14 mouse cellular contexts compared by ENCODE assay signal in the genomic region with DNA sequence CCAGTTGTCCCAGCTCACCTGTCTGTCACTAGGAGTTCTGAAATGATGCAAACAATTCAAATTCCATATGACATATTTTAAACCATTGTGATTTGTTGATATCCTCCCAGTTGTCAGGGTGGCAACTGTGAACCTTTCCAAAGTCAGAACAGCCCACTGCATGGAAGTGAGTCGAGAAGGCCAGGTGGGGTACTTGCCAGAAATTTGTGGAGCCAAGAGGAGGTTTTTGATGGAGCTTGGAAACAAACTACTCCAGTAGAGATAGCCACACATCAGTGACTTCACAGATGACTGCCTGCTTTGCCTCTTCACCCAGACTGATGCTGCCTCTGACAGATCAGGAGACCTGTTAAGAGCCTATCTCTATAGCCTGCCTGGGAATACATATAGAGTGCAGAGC.
"Had no signal": no experiment of that assay in that cellular context is flagged by ENCODE, and none has a peak within 500 bp of the region (broad histone marks: within the 10 kb centered on the region; RNA-seq: fewer than 3 reads in every experiment).

No protein-coding gene starts in this region.

- H3K4me3 ChIP-seq: intestine, embryonic 15.5 days; limb, embryonic 10.5 days; liver, embryonic 15.5 days; stomach, embryonic 15.5 days had no signal

- H3K27ac ChIP-seq: intestine, embryonic 15.5 days; limb, embryonic 10.5 days; liver, embryonic 15.5 days; stomach, embryonic 15.5 days had no signal

- H3K4me2 ChIP-seq: intestine, embryonic 15.5 days; liver, embryonic 11.5 days; liver, embryonic 15.5 days; stomach, embryonic 15.5 days had no signal

- H3K9ac ChIP-seq: intestine, embryonic 15.5 days; liver, embryonic 15.5 days; stomach, embryonic 15.5 days had no signal

- H3K4me1 ChIP-seq: intestine, embryonic 15.5 days; liver, embryonic 15.5 days; stomach, embryonic 15.5 days had no signal

- ATAC-seq: intestine, embryonic 15.5 days; lung, postnatal 0 days had no signal

- DNase-seq: kidney, adult 18-20 months; kidney, postnatal 10 days; kidney, postnatal 4 days; lung, adult 2 months; lung, postnatal 36 days; midbrain, embryonic 14.5 days; right cerebral cortex, postnatal 14 days; thymus, postnatal 4 days had no signal

- H3K27me3 ChIP-seq: intestine, embryonic 15.5 days; liver, embryonic 15.5 days; stomach, embryonic 15.5 days had no signal

- H3K36me3 ChIP-seq: intestine, embryonic 15.5 days; limb, embryonic 10.5 days; liver, embryonic 15.5 days; stomach, embryonic 15.5 days had no signal

- H3K9me3 ChIP-seq: intestine, embryonic 15.5 days; limb, embryonic 10.5 days; liver, embryonic 15.5 days; stomach, embryonic 15.5 days had no signal
